Comparison of ENCODE assay signal across 8 mouse cellular contexts in genomic region chr8:46212194-46212593, GRCm38 (mm10). TPM values are rescaled to one million over a fixed set of nuclear protein-coding genes. Genes with fewer than 3 reads are reported as not detected.
DNase-seq lines count a peak whose midpoint lies in the region; ATAC-seq and TF ChIP-seq lines count a peak whose summit lies in the region.

No protein-coding gene starts in this region.

- peak overlapping the region; percentile 97 for H3K27ac ChIP-seq in heart, embryonic 16.5 days (ENCODE audit: low read length)
- H3K27ac ChIP-seq in liver, embryonic 11.5 days (ENCODE audit: low read depth, low read length): no peak overlapping the region

- TF ChIP-seq POLR2A in brain, embryonic 14.5 days (IDR thresholded peaks at IDR 0.05; ENCODE audit: borderline replicate concordance, extremely low read depth, insufficient read depth, insufficient read length, poor library complexity, severe bottlenecking): no peak

- H3K9me3 ChIP-seq in heart, embryonic 16.5 days (replicated peaks; ENCODE audit: control insufficient read depth, low read length): no peaks in the 10 kb centered on the region
- H3K9me3 ChIP-seq in liver, embryonic 11.5 days (ENCODE audit: control insufficient read depth, low read length): no peaks in the 10 kb centered on the region

- 46% methylated on average over 7 of the region's 7 CpGs for WGBS in heart, embryonic 16.5 days
- 63% methylated on average over 7 of the region's 7 CpGs for WGBS in liver, embryonic 11.5 days

- no peaks in the 10 kb centered on the region for H3K27me3 ChIP-seq in heart, embryonic 16.5 days (ENCODE audit: control insufficient read depth, insufficient read depth, low read length)
- H3K27me3 ChIP-seq in liver, embryonic 11.5 days (replicated peaks; ENCODE audit: control insufficient read depth, insufficient read depth, low read length): no peaks in the 10 kb centered on the region

- intact Hi-C loops in gastrocnemius, postnatal 14 days (cut with DNase I; ENCODE audit: low total_unique reads): no loop called here
- intact Hi-C loops in left cerebral cortex, postnatal 4 days (cut with DNase I): no loop called here

- H3K36me3 ChIP-seq in heart, embryonic 16.5 days (ENCODE audit: control insufficient read depth, insufficient read depth): peaks cover 21% of the 10 kb centered on the region
- H3K36me3 ChIP-seq in liver, embryonic 11.5 days (ENCODE audit: control insufficient read depth, insufficient read depth, low read length): peaks cover 11% of the 10 kb centered on the region

- TF ChIP-seq CTCF in brain, embryonic 14.5 days (IDR thresholded peaks at IDR 0.05; ENCODE audit: borderline replicate concordance, extremely low read depth, insufficient read depth, insufficient read length): no peak

- DNase-seq in gastrocnemius, postnatal 10 days: peak; percentile 34
- DNase-seq in gastrocnemius, postnatal 14 days: no peak
- DNase-seq in brain, embryonic 14.5 days (ENCODE audit: low read depth): peak; percentile 11
- no peak for DNase-seq in liver, embryonic 11.5 days (ENCODE audit: low spot score)
- DNase-seq in spleen, adult 12 weeks (ENCODE audit: low spot score): no peak
- DNase-seq in left cerebral cortex, postnatal 4 days: no peak

- peak overlapping the region; percentile 93 for H3K9ac ChIP-seq in heart, embryonic 16.5 days (ENCODE audit: low read length)
- H3K9ac ChIP-seq in liver, embryonic 11.5 days (ENCODE audit: low read depth, low read length): no peak overlapping the region

- H3K4me2 ChIP-seq in heart, embryonic 16.5 days (ENCODE audit: low read depth, low read length): peak overlapping the region; percentile 83
- peak overlapping the region; percentile 87; the same call in 1 of the 2 replicates for H3K4me2 ChIP-seq in liver, embryonic 11.5 days

- no peak for ATAC-seq in heart, embryonic 16.5 days (replicated peaks; ENCODE audit: extremely low read depth, insufficient read depth, low FRiP score)
- no peak for ATAC-seq in liver, embryonic 11.5 days (replicated peaks; ENCODE audit: low FRiP score)
- no peak for ATAC-seq in CD4-positive, CD25-positive, alpha-beta regulatory T cell, adult 4 months

- H3K4me3 ChIP-seq in heart, embryonic 16.5 days (ENCODE audit: low read length): no peak overlapping the region
- H3K4me3 ChIP-seq in liver, embryonic 11.5 days (ENCODE audit: low read depth, low read length): no peak overlapping the region

- H3K4me1 ChIP-seq in heart, embryonic 16.5 days (ENCODE audit: control insufficient read depth, insufficient read depth, low read length): peaks cover 46% of the 10 kb centered on the region
- H3K4me1 ChIP-seq in liver, embryonic 11.5 days (replicated peaks; ENCODE audit: control insufficient read depth, insufficient read depth, low read length): peaks cover 21% of the 10 kb centered on the region

RNA-seq across cellular contexts. Expression of gene Slc25a4, which starts 1.1 kb away (rescaled TPM):
- total RNA-seq in gastrocnemius, postnatal 10 days (2021): 1,000 to 10,000 TPM; 2,072 to 2,481 TPM
- 1,000 to 10,000 TPM; 2,687 to 3,049 TPM for total RNA-seq in gastrocnemius, postnatal 14 days (2021)
- polyA plus RNA-seq in brain, embryonic 14.5 days (2012; rRNA removed): 541 and 572 TPM in 2 replicates
- 2,893 and 2,917 TPM in 2 replicates for polyA plus RNA-seq in heart, embryonic 16.5 days (2015; fragmentation: Nextera tagmentation; extraction: Ambion mirVana)
- polyA plus RNA-seq in liver, embryonic 11.5 days (2014; fragmentation: Nextera tagmentation; extraction: Ambion mirVana): 279 and 291 TPM in 2 replicates
- 100 to 1,000 TPM; 140 to 213 TPM for polyA plus RNA-seq in CD4-positive, CD25-positive, alpha-beta regulatory T cell, adult 4 months (2017; shearing (Covaris generic))
- total RNA-seq in left cerebral cortex, postnatal 4 days (2021): 100 to 1,000 TPM; 513 to 540 TPM

Comparison
In these comparisons a context has a peak if more than half of its experiments do, and no peak if none do; other contexts are left out.
1. DNase-seq: peak in gastrocnemius, postnatal 10 days (single experiment) and brain, embryonic 14.5 days (single experiment); none in gastrocnemius, postnatal 14 days (single experiment), liver, embryonic 11.5 days (single experiment), spleen, adult 12 weeks (single experiment) and left cerebral cortex, postnatal 4 days (single experiment).